Mouse (Mus musculus) small intestine, adult 2 months (tissue): ENCODE measurements around the gene Gm20696. TPM values are rescaled to one million over a fixed set of nuclear protein-coding genes. Genes with fewer than 3 reads are reported as not detected.

Experiments
- H3K27ac ChIP-seq: fragments of 200-500 bp; 2 replicates; pipeline ENCODE4 v1.5.1; 2012; ENCODE audit warnings: low read depth, low read length, control low read depth, inconsistent platforms; ENCODE audit not compliant: insufficient read depth
- H3K27me3 ChIP-seq: fragments of 200-500 bp; 2 replicates; pipeline ENCODE4 v1.6.1; 2012; ENCODE audit warnings: mild to moderate bottlenecking, moderate library complexity, low read length, inconsistent platforms; ENCODE audit not compliant: control insufficient read depth, insufficient read depth
- H3K36me3 ChIP-seq: fragments of 200-500 bp; 2 replicates; pipeline ENCODE4 v1.6.1; 2012; ENCODE audit warnings: mild to moderate bottlenecking, low read length, control low read depth, inconsistent platforms; ENCODE audit not compliant: control insufficient read depth, insufficient read depth
- H3K4me1 ChIP-seq: fragments of 200-500 bp; 2 replicates; pipeline ENCODE4 v1.6.1; 2012; ENCODE audit warnings: low read length, inconsistent platforms, mixed read lengths; ENCODE audit not compliant: control insufficient read depth, insufficient read depth, insufficient read length
- H3K4me3 ChIP-seq: fragments of 200-500 bp; 2 replicates; pipeline ENCODE4 v1.5.1; 2012; ENCODE audit warnings: low read depth, mild to moderate bottlenecking, control low read depth, inconsistent platforms, low read length, moderate library complexity
- CTCF ChIP-seq: fragments of 200-500 bp; IDR thresholded peaks from 2 replicates; pipeline ENCODE4 v1.5.1; 2012; ENCODE audit warnings: low read depth, mild to moderate bottlenecking, control low read depth, inconsistent platforms, low read length, moderate library complexity, mixed read lengths; ENCODE audit not compliant: insufficient replicate concordance, insufficient read length; ENCODE audit errors: extremely low read depth
- POLR2A ChIP-seq: fragments of 200-500 bp; IDR thresholded peaks from 2 replicates; pipeline ENCODE4 v1.6.1; 2012; ENCODE audit warnings: low read depth, mild to moderate bottlenecking, control low read depth, inconsistent platforms, low read length, moderate library complexity
- WGBS: fragments of 180-500 bp; shearing (Covaris S2); methylation state at CpG from one replicate; pipeline ENCODE4 v1.1.7; 2018; 5-methylcytosine and 5-hydroxymethylcytosine counted together
- polyA plus RNA-seq: library from polyadenylated mRNA; depleted of rRNA; stranded (reverse); fragments of >200 nt; gene quantifications from 2 replicates; pipeline ENCODE4 v1.2.3, GENCODE M21; 2012

The Gm20696 gene
- polyA plus RNA-seq, 1 experiment = 0.57 TPM

DNA sequence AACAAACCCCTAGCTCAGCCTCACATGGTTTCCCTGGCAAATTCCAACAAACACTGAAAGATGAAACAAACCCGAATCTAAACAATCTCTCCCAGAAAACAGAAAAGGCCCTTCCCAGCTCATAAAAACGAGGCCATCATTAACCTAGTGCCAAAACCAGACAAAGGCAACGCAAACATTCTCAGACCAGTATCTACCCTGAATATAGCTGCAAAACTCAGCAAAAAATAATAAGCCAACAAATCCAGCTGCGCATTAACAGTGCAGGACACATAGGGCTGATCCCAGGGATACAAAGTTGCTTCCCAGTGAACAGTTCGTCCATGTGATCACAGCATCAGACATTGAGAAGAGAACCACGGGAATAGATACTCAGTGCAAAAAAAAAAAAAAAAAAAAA, 121.2 kb downstream of the Gm20696 start:
- Histone ChIP-seq H3K36me3 (no peaks in the 10 kb centered on the region), H3K4me3 (no peak overlapping the region), H3K27me3 (no peaks in the 10 kb centered on the region), H3K4me1 (no peaks in the 10 kb centered on the region; the same call in 1 of the 2 replicates), H3K27ac (no peak overlapping the region)
- TF ChIP-seq POLR2A = no peak
- no peak for TF ChIP-seq CTCF
- 65% methylated on average over 6 of the region's 6 CpGs for WGBS

DNA sequence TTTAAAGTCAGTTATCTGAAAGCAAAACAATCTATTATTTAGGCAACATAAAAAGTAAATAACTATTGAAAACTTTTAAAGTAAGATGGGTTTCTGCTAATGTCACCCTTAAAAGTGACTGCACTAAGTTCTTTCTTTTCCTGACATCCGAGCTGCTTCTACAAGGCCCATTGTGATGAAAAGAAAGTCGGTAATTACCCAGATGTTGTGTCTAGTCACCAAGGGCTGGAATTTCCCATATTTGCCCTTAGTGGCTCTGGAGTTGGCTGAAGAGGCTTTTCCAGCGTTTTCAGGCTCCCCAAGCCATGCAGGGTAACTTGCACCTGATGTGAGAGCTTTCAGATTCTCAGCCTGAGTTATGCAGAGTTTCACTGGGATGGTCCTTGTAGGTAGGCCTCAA, 125.5 kb downstream of the Gm20696 start:
- Histone ChIP-seq H3K36me3 (no peaks in the 10 kb centered on the region), H3K4me1 (no peaks in the 10 kb centered on the region; the same call in 1 of the 2 replicates), H3K27me3 (no peaks in the 10 kb centered on the region), H3K27ac (no peak overlapping the region), H3K4me3 (no peak overlapping the region)
- WGBS = 61% methylated on average over 3 of the region's 3 CpGs
- no peak for TF ChIP-seq CTCF
- no peak for TF ChIP-seq POLR2A

DNA sequence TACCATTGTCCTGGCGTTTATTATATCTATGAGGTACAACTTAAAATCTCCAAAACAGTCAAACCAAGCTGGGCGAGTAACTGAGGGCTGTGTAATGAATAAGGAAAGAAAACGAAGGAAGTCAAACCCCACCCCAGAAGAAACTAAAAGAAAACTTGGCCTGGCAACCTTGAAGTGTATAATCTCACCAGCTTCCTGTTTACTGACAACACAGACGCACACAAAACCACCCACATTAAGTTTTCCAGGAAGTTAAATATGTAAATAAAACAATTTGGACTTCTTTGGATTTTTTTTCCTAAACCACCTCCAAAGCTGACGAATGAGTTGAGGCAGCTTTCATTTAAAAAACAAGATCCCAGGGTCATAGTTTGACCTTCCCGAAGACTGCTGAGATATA, 125.9 kb downstream of the Gm20696 start:
- Histone ChIP-seq H3K4me1 (no peaks in the 10 kb centered on the region; the same call in 1 of the 2 replicates), H3K27ac (no peak overlapping the region; the same call in 1 of the 2 replicates), H3K4me3 (no peak overlapping the region), H3K36me3 (no peaks in the 10 kb centered on the region), H3K27me3 (no peaks in the 10 kb centered on the region)
- 66% methylated on average over 6 of the region's 6 CpGs for WGBS
- TF ChIP-seq POLR2A = no peak
- no peak for TF ChIP-seq CTCF

DNA sequence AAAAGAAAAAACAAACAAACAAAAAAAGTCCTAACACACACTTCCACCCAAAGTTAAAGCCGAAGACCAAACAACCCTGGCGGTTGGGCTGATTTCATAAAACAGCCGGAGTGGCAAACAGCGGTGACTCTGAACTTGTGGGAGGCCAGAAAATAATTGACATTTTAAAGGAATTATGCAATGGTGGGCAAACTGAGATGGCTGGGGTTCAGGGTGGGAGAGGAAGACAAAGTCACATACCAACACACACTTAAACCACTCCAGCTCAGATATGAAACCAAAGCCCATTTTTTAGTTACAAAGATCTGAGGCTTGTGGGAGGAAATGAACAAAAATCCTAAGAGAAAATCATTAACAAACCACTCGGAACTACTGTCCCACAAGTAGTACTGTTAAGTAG, 126.5 kb downstream of the Gm20696 start:
- WGBS = 86% methylated on average over 5 of the region's 5 CpGs

DNA sequence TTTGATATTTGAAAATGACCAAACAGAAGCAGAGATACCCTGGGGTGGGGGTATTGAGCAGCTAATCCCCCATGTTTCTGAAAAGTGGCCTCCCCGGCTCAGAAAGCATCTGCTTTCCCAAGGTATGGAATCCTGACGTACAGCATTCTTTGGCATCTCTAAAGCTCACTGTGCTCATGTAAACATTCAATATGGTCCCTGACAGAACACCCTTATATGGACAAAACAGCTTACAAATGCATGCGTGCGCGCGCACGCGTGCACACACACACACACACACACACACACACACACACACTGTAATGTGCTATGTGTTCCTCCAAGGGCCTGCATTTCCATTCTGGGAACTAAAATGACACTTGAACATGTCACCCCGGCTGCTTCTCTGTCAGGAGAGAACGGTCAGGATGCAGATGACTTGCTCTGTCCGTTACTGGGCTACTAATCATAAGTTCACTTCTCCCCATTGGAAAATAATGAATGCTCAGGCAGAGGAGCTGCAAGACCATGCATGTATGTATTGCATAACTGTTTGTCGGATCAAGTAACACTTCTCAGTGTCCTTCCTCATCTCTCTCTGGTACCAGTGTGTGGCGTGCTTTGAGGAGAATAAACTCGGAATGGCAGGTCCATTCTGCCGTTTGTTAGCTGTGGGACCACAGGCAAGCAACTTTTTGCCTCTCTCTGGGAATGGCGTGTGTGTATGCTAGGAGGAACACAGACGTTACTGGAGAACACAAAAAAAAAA, 128.2 kb downstream of the Gm20696 start:
- Histone ChIP-seq H3K4me3 (no peak overlapping the region), H3K27me3 (no peaks in the 10 kb centered on the region), H3K27ac (no peak overlapping the region), H3K36me3 (no peaks in the 10 kb centered on the region), H3K4me1 (no peaks in the 10 kb centered on the region; the same call in 1 of the 2 replicates)
- TF ChIP-seq CTCF = no peak
- WGBS = 81% methylated on average over 17 of the region's 17 CpGs

More for the DNA sequence above, 126.5 kb downstream of the Gm20696 start:
- Histone ChIP-seq H3K27me3 (no peaks in the 10 kb centered on the region), H3K36me3 (no peaks in the 10 kb centered on the region), H3K27ac (no peak overlapping the region; the same call in 1 of the 2 replicates), H3K4me3 (no peak overlapping the region), H3K4me1 (no peaks in the 10 kb centered on the region; the same call in 1 of the 2 replicates)
- TF ChIP-seq CTCF (no peak), POLR2A (no peak)

DNA sequence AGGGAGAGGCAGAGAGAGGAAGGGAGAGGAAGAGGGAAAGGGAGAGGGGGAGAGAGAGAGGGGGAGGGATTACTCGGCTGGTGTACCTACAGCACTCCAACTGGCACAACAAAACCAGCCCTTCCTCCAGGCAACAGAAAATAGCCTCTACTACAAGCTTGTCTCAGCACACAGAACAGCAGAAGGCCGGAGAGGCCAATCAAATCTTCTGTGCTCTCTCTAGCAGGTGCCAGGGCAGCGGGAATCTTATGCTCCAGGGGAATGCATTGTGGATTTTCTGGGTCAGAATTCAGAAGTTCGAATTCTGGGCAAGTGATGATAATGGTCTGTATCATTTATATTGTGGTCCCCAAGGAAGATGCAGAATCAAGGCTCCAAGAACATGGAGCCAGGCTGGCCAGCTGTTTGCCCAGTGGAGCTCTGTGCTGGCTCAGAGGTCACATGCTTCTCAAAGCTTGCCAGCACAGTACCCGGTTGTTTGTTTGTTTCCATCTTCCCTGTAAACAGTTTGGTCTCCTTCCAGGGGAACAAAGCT, 132.3 kb downstream of the Gm20696 start:
- 58% methylated on average over 5 of the region's 5 CpGs for WGBS
- no peaks in the 10 kb centered on the region; the same call in 1 of the 2 replicates for H3K27me3 ChIP-seq
- TF ChIP-seq CTCF = no peak

DNA sequence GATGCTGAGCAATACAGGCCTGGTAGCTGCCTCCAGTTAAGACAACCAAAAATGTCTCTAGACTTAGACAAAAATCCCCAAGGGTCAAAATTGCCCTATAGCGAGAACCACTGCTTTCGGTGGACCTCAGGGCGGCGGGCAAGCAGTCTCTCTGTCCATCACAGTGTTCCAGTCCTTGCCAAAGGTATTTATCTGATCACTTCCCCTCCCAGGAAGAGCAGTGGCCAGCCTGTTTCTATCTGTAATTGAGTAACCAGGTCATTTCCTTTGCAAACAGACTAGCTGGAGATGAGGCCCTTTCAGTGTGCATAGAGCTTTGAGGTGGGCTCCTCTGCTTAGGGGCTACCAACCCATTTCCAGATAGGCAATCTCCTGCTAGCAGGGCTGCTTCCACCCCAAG, 134.1 kb downstream of the Gm20696 start:
- TF ChIP-seq POLR2A (no peak), CTCF (no peak)
- Histone ChIP-seq H3K36me3 (no peaks in the 10 kb centered on the region), H3K27ac (no peak overlapping the region), H3K4me3 (no peak overlapping the region), H3K27me3 (no peaks in the 10 kb centered on the region; the same call in 1 of the 2 replicates), H3K4me1 (peaks cover 2% of the 10 kb centered on the region; the same call in 1 of the 2 replicates)
- WGBS = 60% methylated on average over 4 of the region's 4 CpGs

More for the DNA sequence above, 132.3 kb downstream of the Gm20696 start:
- H3K36me3 ChIP-seq = no peaks in the 10 kb centered on the region
- H3K27ac ChIP-seq = no peak overlapping the region
- no peak overlapping the region for H3K4me3 ChIP-seq
- no peaks in the 10 kb centered on the region for H3K4me1 ChIP-seq
